Mouse (Mus musculus): ENCODE data around the gene Stx8.

Gene Stx8

GRCm38 (mm10) chr11:67965905-67966878, at the start of gene Stx8:
Stx8 (plus strand) TSS chr11:67966193.
- peak; percentile 99 for DNase-seq

GRCm38 (mm10) chr11:67917126-67917525, 48.9 kb upstream of the Stx8 start:
- no peak for DNase-seq

- DNase-seq: no peak
Observed at GRCm38 (mm10) chr11:67919593-67919992, 46.4 kb upstream of the Stx8 start.

- DNase-seq: no peak
Observed at GRCm38 (mm10) chr11:67920226-67920960, 45.6 kb upstream of the Stx8 start.

GRCm38 (mm10) chr11:67921091-67921826, 44.7 kb upstream of the Stx8 start:
- DNase-seq: peak; percentile 63 to 76

- DNase-seq: peak; percentile 84 to 92
Observed at GRCm38 (mm10) chr11:67921827-67922754, 43.9 kb upstream of the Stx8 start, which contains the start of gene Usp43. Usp43 (minus strand) TSS chr11:67922153.

- DNase-seq: peak; percentile 90 to 94
Observed at GRCm38 (mm10) chr11:67922755-67923125, 43.3 kb upstream of the Stx8 start.

GRCm38 (mm10) chr11:67923720-67924119, 42.3 kb upstream of the Stx8 start:
- no peak for DNase-seq

- no peak for DNase-seq
Observed at GRCm38 (mm10) chr11:67925000-67925399, 41.0 kb upstream of the Stx8 start.

- DNase-seq: no peak
Observed at GRCm38 (mm10) chr11:67926348-67927055, 39.5 kb upstream of the Stx8 start.

- no peak for DNase-seq
Observed at GRCm38 (mm10) chr11:67932156-67932555, 33.8 kb upstream of the Stx8 start.

GRCm38 (mm10) chr11:67948229-67948628, 17.8 kb upstream of the Stx8 start:
- peak; percentile 40 to 52 for DNase-seq

GRCm38 (mm10) chr11:67949475-67949874, 16.5 kb upstream of the Stx8 start:
- no peak for DNase-seq

- DNase-seq: no peak
Observed at GRCm38 (mm10) chr11:67953604-67954003, 12.4 kb upstream of the Stx8 start.

GRCm38 (mm10) chr11:67954413-67954812, 11.6 kb upstream of the Stx8 start:
- DNase-seq: no peak

GRCm38 (mm10) chr11:67964110-67964509, 1.9 kb upstream of the Stx8 start:
- DNase-seq: no peak

- DNase-seq: peak; percentile 92 to 94
Observed at GRCm38 (mm10) chr11:67965242-67965883, 630 bp upstream of the Stx8 start, which contains the start of gene Cfap52. Cfap52 (minus strand) TSS chr11:67965651.

GRCm38 (mm10) chr11:67967831-67968230, 1.8 kb downstream of the Stx8 start:
- DNase-seq: no peak

- DNase-seq: no peak
Observed at GRCm38 (mm10) chr11:67972606-67973005, 6.6 kb downstream of the Stx8 start.

- no peak for DNase-seq
Observed at GRCm38 (mm10) chr11:67973225-67973624, 7.2 kb downstream of the Stx8 start.
